Mouse (Mus musculus) E14TG2a.4 (cell line): ENCODE measurements around the gene Atp5e.

Source experiments
- CTCF ChIP-seq: conservative IDR thresholded peaks from 2 replicates; pipeline ENCODE4 v1.5.1; 2014; ENCODE audit warnings: low read length
- NANOG ChIP-seq: IDR thresholded peaks from 2 replicates; pipeline ENCODE4 v1.6.1; 2014; ENCODE audit warnings: borderline replicate concordance, low read length, mixed read lengths
- POU5F1 ChIP-seq: IDR thresholded peaks from 2 replicates; pipeline ENCODE4 v1.6.1; 2014; ENCODE audit warnings: low read length, borderline replicate concordance

DNA sequence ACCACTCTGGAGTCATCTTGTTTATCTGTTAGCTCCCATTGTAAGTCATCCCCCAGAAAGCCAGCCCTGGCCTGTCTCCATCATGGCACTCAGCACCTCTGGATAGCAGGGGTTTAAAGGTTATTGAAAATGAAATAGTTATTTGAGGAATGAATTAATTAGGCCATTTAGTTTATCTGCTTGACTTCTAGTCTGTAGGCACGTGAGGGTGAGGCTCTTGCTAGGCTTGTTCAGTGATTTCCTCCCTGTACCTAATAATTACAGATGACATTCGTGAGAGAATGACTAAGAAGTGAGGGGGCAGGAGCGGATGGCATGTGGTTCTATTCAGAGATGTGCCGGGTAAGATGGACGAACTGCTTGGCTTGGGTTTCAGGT is 9.6 kb upstream of the Atp5e start:
- TF ChIP-seq CTCF (no peak), POU5F1 (no peak), NANOG (no peak)
